Mouse (Mus musculus) lung, postnatal 0 days (tissue): Measurements from ENCODE around the gene Tmem39b.

Experiments used
- CTCF ChIP-seq: IDR thresholded peaks from 2 replicates; pipeline ENCODE4 v1.5.1; 2016; ENCODE audit warnings: antibody characterized with exemption, mild to moderate bottlenecking
- EP300 ChIP-seq: IDR thresholded peaks from 2 replicates; pipeline ENCODE4 v1.6.1; 2016; ENCODE audit warnings: antibody characterized with exemption, mild to moderate bottlenecking, control low read depth

GRCm38 (mm10) chr4:129633852-129634251 lies 62.8 kb downstream of the Tmem39b start:
- no peak for TF ChIP-seq CTCF
- TF ChIP-seq EP300 = no peak
